Mouse (Mus musculus) small intestine, adult 2 months (tissue): ENCODE results near the gene Masp1.

Experiments
- CTCF ChIP-seq: fragments of 200-500 bp; IDR thresholded peaks from 2 replicates; pipeline ENCODE4 v1.5.1; 2012; ENCODE audit warnings: low read depth, mild to moderate bottlenecking, control low read depth, inconsistent platforms, low read length, moderate library complexity, mixed read lengths; ENCODE audit not compliant: insufficient replicate concordance, insufficient read length; ENCODE audit errors: extremely low read depth
- POLR2A ChIP-seq: fragments of 200-500 bp; IDR thresholded peaks from 2 replicates; pipeline ENCODE4 v1.6.1; 2012; ENCODE audit warnings: low read depth, mild to moderate bottlenecking, control low read depth, inconsistent platforms, low read length, moderate library complexity

DNA sequence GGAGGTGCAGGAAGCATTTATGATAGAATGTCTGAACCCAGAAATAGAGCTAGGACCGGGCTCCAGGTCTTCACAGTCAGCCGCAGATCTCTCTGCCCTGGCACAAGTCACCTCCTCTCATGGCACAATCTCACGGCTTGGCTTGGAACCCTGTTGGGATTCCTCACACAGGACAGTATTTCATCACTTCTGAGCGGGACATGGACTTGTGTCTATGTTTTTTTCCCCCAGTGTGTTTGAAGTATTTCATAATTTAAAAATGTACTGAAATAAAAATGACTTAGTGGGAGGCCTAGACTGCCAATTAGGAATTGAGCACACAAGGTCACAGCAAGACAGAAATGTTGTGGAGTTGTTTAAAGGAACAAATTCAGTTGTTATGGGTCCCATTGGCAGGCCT lies 76.4 kb downstream of the Masp1 start:
- TF ChIP-seq POLR2A (no peak), CTCF (no peak)
